Comparison of ENCODE assay signal across 7 mouse cellular contexts in the genomic region with DNA sequence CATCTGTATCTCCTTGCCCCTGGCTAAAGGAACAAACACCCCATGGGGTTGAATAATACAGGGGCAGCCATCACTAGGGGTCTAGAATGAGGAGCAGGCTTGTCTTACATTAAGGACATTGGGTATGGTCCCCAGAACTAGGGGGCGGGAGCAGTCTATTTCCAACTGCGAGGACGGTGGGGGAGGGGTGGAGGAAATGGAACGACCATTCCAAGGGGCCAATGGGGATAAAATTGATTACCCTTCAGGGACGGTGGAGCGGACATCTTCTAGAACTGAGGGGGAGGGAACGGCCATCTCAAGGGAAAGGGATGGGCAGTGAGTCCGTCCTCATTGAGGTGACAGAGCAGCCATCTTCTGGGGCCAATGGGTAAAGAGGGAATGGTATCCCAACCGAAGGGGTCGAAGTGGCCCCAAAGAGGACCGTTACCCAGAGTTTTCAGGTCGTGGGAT. TPM values are rescaled to one million over a fixed set of nuclear protein-coding genes. Genes with fewer than 3 reads are reported as not detected.
A peak's percentile ranks its signal among the peaks of the same experiment; 100 is the strongest.
DNase-seq lines count a peak whose midpoint lies in the region; ATAC-seq and TF ChIP-seq lines count a peak whose summit lies in the region.

No protein-coding gene starts in this region.

- TF ChIP-seq CTCF in left cerebral cortex, adult 2 months (IDR thresholded peaks at IDR 0.05), result no peak
- TF ChIP-seq CTCF in liver, embryonic 14.5 days (IDR thresholded peaks at IDR 0.05; ENCODE audit: low read depth), result no peak

- H3K9me3 ChIP-seq in forebrain, embryonic 13.5 days (replicated peaks), result no peaks in the 10 kb centered on the region
- H3K9me3 ChIP-seq in liver, embryonic 14.5 days (ENCODE audit: control insufficient read depth, low read length), result no peaks in the 10 kb centered on the region

- peak overlapping the region; percentile 86 for H3K9ac ChIP-seq in forebrain, embryonic 13.5 days
- peak overlapping the region; percentile 80 for H3K9ac ChIP-seq in liver, embryonic 14.5 days (replicated peaks)

- no peaks in the 10 kb centered on the region for H3K27me3 ChIP-seq in forebrain, embryonic 13.5 days
- no peaks in the 10 kb centered on the region for H3K27me3 ChIP-seq in liver, embryonic 14.5 days (ENCODE audit: control insufficient read depth, insufficient read depth, low read length)

- peaks cover 7% of the 10 kb centered on the region; the same call in 1 of the 2 replicates for H3K4me1 ChIP-seq in brown adipose tissue, adult 24 weeks (ENCODE audit: control insufficient read depth, insufficient read depth, insufficient read length, low read length)
- peaks cover 20% of the 10 kb centered on the region for H3K4me1 ChIP-seq in forebrain, embryonic 13.5 days
- H3K4me1 ChIP-seq in liver, embryonic 14.5 days (replicated peaks; ENCODE audit: control insufficient read depth in 2 of 2, insufficient read depth in 2 of 2, low read length in 1 of 2), result peaks cover 35 to 39% of the 10 kb centered on the region in 2 experiments

- H3K4me3 ChIP-seq in left cerebral cortex, adult 2 months, result peak overlapping the region; percentile 99
- H3K4me3 ChIP-seq in brown adipose tissue, adult 24 weeks (ENCODE audit: insufficient read depth, low read depth, low read length), result peak overlapping the region; percentile 77
- peak overlapping the region; percentile 81 for H3K4me3 ChIP-seq in forebrain, embryonic 13.5 days
- peak overlapping the region; percentile 75 to 94 for H3K4me3 ChIP-seq in liver, embryonic 14.5 days (ENCODE audit: insufficient read depth in 1 of 2, low read depth in 2 of 2, low read length in 2 of 2)

- intact Hi-C loops in left cerebral cortex, adult 2 months (cut with DNase I), result loop anchor here (2.0 kb wide), 1 partner anchor 15 kb away; no protein-coding TSS in a partner anchor
- intact Hi-C loops in left cerebral cortex, postnatal 25 days (cut with DNase I), result loop anchor here (2.0 kb wide), 1 partner anchor 23 kb away; a partner anchor contains a TSS

- peak overlapping the region; percentile 96 for H3K4me2 ChIP-seq in forebrain, embryonic 13.5 days
- peak overlapping the region; percentile 89 for H3K4me2 ChIP-seq in liver, embryonic 14.5 days (ENCODE audit: low read depth)

- no peak for TF ChIP-seq EP300 in liver, embryonic 14.5 days (IDR thresholded peaks at IDR 0.05; ENCODE audit: low read depth)

- H3K27ac ChIP-seq in left cerebral cortex, adult 2 months, result peak overlapping the region; percentile 96
- H3K27ac ChIP-seq in brown adipose tissue, adult 24 weeks (replicated peaks; ENCODE audit: low read depth, low read length), result peak overlapping the region; percentile 74
- H3K27ac ChIP-seq in forebrain, embryonic 13.5 days, result peak overlapping the region; percentile 31; the same call in 1 of the 2 replicates
- H3K27ac ChIP-seq in liver, embryonic 14.5 days, result peak overlapping the region; percentile 98

- no peak for DNase-seq in left cerebral cortex, adult 2 months (ENCODE audit: extremely low spot score in 1 of 2, low spot score in 2 of 2)
- no peak for DNase-seq in left cerebral cortex, postnatal 25 days (ENCODE audit: low spot score in 2 of 2)
- no peak for DNase-seq in liver, embryonic 14.5 days (ENCODE audit: low read depth in 3 of 3, low spot score in 3 of 3)
- no peak for DNase-seq in adipocyte (ENCODE audit: low spot score)
- no peak for DNase-seq in spleen, postnatal 14 days (ENCODE audit: low spot score in 2 of 2)

- peak; percentile 66 for ATAC-seq in forebrain, embryonic 13.5 days
- ATAC-seq in liver, embryonic 14.5 days (ENCODE audit: insufficient read depth), result peak; percentile 17

- WGBS in forebrain, embryonic 13.5 days, result 0% methylated on average over 12 of the region's 12 CpGs
- under 1% methylated on average over 12 of the region's 12 CpGs for WGBS in liver, embryonic 14.5 days (ENCODE audit: insufficient replicate concordance)

- H3K36me3 ChIP-seq in forebrain, embryonic 13.5 days (ENCODE audit: poor library complexity, severe bottlenecking), result peaks cover 38% of the 10 kb centered on the region
- peaks cover 27% of the 10 kb centered on the region for H3K36me3 ChIP-seq in liver, embryonic 14.5 days (replicated peaks; ENCODE audit: control insufficient read depth, insufficient read depth, low read depth)

RNA-seq across cellular contexts. Expression of a gene that starts 0.4 kb away (rescaled TPM):
- total RNA-seq in left cerebral cortex, adult 2 months (2021), result 1 to 10 TPM; 6.6 to 6.8 TPM
- 1 to 10 TPM; 5.1 to 5.2 TPM for total RNA-seq in left cerebral cortex, postnatal 25 days (2021)
- 0.83 and 0.99 TPM in 2 replicates for polyA plus RNA-seq in brown adipose tissue, adult 24 weeks (2012; ENCODE audit: insufficient read depth, insufficient read length, missing spikeins)
- 0.61 and 0.94 TPM in 2 replicates for polyA plus RNA-seq in forebrain, embryonic 13.5 days (2015; fragmentation: Nextera tagmentation; extraction: Ambion mirVana)
- 10.4 and 12.1 TPM in 2 replicates for polyA plus RNA-seq in liver, embryonic 14.5 days (2012; rRNA removed)
- 9.1 and 11.4 TPM in 2 replicates for polyA plus RNA-seq in liver, embryonic 14.5 days (2014; fragmentation: Nextera tagmentation; extraction: Ambion mirVana)

RNA-seq across cellular contexts. Expression of a gene that starts 0.5 kb away (rescaled TPM):
- 10 to 100 TPM; 35.4 to 40.1 TPM for total RNA-seq in left cerebral cortex, adult 2 months (2021)
- 10 to 100 TPM; 39.8 to 41.7 TPM for total RNA-seq in left cerebral cortex, postnatal 25 days (2021)
- polyA plus RNA-seq in brown adipose tissue, adult 24 weeks (2012; ENCODE audit: insufficient read depth, insufficient read length, missing spikeins), result 60.5 and 72.6 TPM in 2 replicates
- polyA plus RNA-seq in forebrain, embryonic 13.5 days (2015; fragmentation: Nextera tagmentation; extraction: Ambion mirVana), result 107 and 109 TPM in 2 replicates
- polyA plus RNA-seq in liver, embryonic 14.5 days (2012; rRNA removed), result 59.1 and 66.5 TPM in 2 replicates
- 103 and 107 TPM in 2 replicates for polyA plus RNA-seq in liver, embryonic 14.5 days (2014; fragmentation: Nextera tagmentation; extraction: Ambion mirVana)

RNA-seq across cellular contexts. Expression of a gene that starts 20.3 kb away (rescaled TPM):
- 1 to 10 TPM; 1.4 to 1.9 TPM for total RNA-seq in left cerebral cortex, adult 2 months (2021)
- 1 to 10 TPM in 1 of 2 experiments, under 1 TPM in 1; 0.62 to 1.8 TPM for total RNA-seq in left cerebral cortex, postnatal 25 days (2021)
- 1.1 and 4.7 TPM in 2 replicates for polyA plus RNA-seq in brown adipose tissue, adult 24 weeks (2012; ENCODE audit: insufficient read depth, insufficient read length, missing spikeins)
- polyA plus RNA-seq in forebrain, embryonic 13.5 days (2015; fragmentation: Nextera tagmentation; extraction: Ambion mirVana), result 0.75 and 0.83 TPM in 2 replicates
- 3.6 and 4.2 TPM in 2 replicates for polyA plus RNA-seq in liver, embryonic 14.5 days (2012; rRNA removed)
- polyA plus RNA-seq in liver, embryonic 14.5 days (2014; fragmentation: Nextera tagmentation; extraction: Ambion mirVana), result 2.5 and 2.8 TPM in 2 replicates

RNA-seq across cellular contexts. Expression of a gene that starts 22.1 kb away (rescaled TPM):
- total RNA-seq in left cerebral cortex, adult 2 months (2021), result 1 to 10 TPM; 3.5 to 3.7 TPM
- 1 to 10 TPM; 2.5 to 3.2 TPM for total RNA-seq in left cerebral cortex, postnatal 25 days (2021)
- polyA plus RNA-seq in brown adipose tissue, adult 24 weeks (2012; ENCODE audit: insufficient read depth, insufficient read length, missing spikeins), result 2.1 and 3.3 TPM in 2 replicates
- 0.81 and 0.97 TPM in 2 replicates for polyA plus RNA-seq in forebrain, embryonic 13.5 days (2015; fragmentation: Nextera tagmentation; extraction: Ambion mirVana)
- 3.4 and 4.4 TPM in 2 replicates for polyA plus RNA-seq in liver, embryonic 14.5 days (2012; rRNA removed)
- polyA plus RNA-seq in liver, embryonic 14.5 days (2014; fragmentation: Nextera tagmentation; extraction: Ambion mirVana), result 0.42 and 0.82 TPM in 2 replicates

RNA-seq across cellular contexts. Expression of a gene that starts 23.0 kb away (rescaled TPM):
- 10 to 100 TPM; 41.9 to 42.5 TPM for total RNA-seq in left cerebral cortex, adult 2 months (2021)
- 10 to 100 TPM; 39.1 to 42.6 TPM for total RNA-seq in left cerebral cortex, postnatal 25 days (2021)
- 0.24 TPM in 1 of 2 replicates, not detected in the other for polyA plus RNA-seq in brown adipose tissue, adult 24 weeks (2012; ENCODE audit: insufficient read depth, insufficient read length, missing spikeins)
- 4.6 and 5.0 TPM in 2 replicates for polyA plus RNA-seq in forebrain, embryonic 13.5 days (2015; fragmentation: Nextera tagmentation; extraction: Ambion mirVana)
- polyA plus RNA-seq in liver, embryonic 14.5 days (2012; rRNA removed), result 0.87 and 0.90 TPM in 2 replicates
- polyA plus RNA-seq in liver, embryonic 14.5 days (2014; fragmentation: Nextera tagmentation; extraction: Ambion mirVana), result 0.08 and 0.14 TPM in 2 replicates

Comparison
In these comparisons a context has a peak if more than half of its experiments do, and no peak if none do; other contexts are left out.
1. H3K27ac ChIP-seq: peak in every context shown above with its lines; median percentile 98 in liver, embryonic 14.5 days; 96 in left cerebral cortex, adult 2 months; 74 in brown adipose tissue, adult 24 weeks; 31 in forebrain, embryonic 13.5 days.